Comparison of ENCODE assay signal across 11 mouse cellular contexts in genomic region chr17:71203998-71204808, GRCm38 (mm10). TPM values are rescaled to one million over a fixed set of nuclear protein-coding genes. Genes with fewer than 3 reads are reported as not detected.
DNase-seq lines count a peak whose midpoint lies in the region; ATAC-seq and TF ChIP-seq lines count a peak whose summit lies in the region.
"Had no signal": no experiment of that assay in that cellular context is flagged by ENCODE, and none has a peak within 500 bp of the region (broad histone marks: within the 10 kb centered on the region; RNA-seq: fewer than 3 reads in every experiment).

No protein-coding gene starts in this region.

- no peak overlapping the region; the same call in 1 of the 2 replicates for H3K9ac ChIP-seq in heart, embryonic 13.5 days
- peak overlapping the region; percentile 72 for H3K9ac ChIP-seq in liver, postnatal 0 days (replicated peaks)
- no peak overlapping the region for H3K9ac ChIP-seq in hindbrain, embryonic 16.5 days (ENCODE audit: low read depth, low read length)
- H3K9ac ChIP-seq: neural tube, embryonic 15.5 days had no signal

- H3K27me3 ChIP-seq in heart, embryonic 13.5 days (replicated peaks), result no peaks in the 10 kb centered on the region
- H3K27me3 ChIP-seq in liver, postnatal 0 days (ENCODE audit: insufficient read depth, low read length), result no peaks in the 10 kb centered on the region
- H3K27me3 ChIP-seq in hindbrain, embryonic 16.5 days (replicated peaks; ENCODE audit: control insufficient read depth, insufficient read depth, low read length), result no peaks in the 10 kb centered on the region
- H3K27me3 ChIP-seq: neural tube, embryonic 15.5 days had no signal

- TF ChIP-seq CTCF in liver, postnatal 0 days (IDR thresholded peaks at IDR 0.05; ENCODE audit: low read depth), result no peak

- peaks cover 43% of the 10 kb centered on the region for H3K4me1 ChIP-seq in heart, embryonic 13.5 days
- H3K4me1 ChIP-seq in liver, postnatal 0 days (ENCODE audit: insufficient read depth), result peaks cover 22% of the 10 kb centered on the region
- H3K4me1 ChIP-seq in hindbrain, embryonic 16.5 days (ENCODE audit: control insufficient read depth, insufficient read depth, low read depth, low read length), result peaks cover 2% of the 10 kb centered on the region; the same call in 1 of the 2 replicates

- 76% methylated on average over 9 of the region's 9 CpGs for WGBS in heart, embryonic 13.5 days
- 49% methylated on average over 9 of the region's 9 CpGs for WGBS in liver, postnatal 0 days (ENCODE audit: insufficient replicate concordance)
- 95% methylated on average over 9 of the region's 9 CpGs for WGBS in hindbrain, embryonic 16.5 days

- TF ChIP-seq EP300 in liver, postnatal 0 days (IDR thresholded peaks at IDR 0.05; ENCODE audit: low read depth), result peak; percentile 97

- H3K36me3 ChIP-seq in heart, embryonic 13.5 days, result peaks cover 10% of the 10 kb centered on the region; the same call in 1 of the 2 replicates
- H3K36me3 ChIP-seq in liver, postnatal 0 days (replicated peaks; ENCODE audit: insufficient read depth, low read length), result peaks cover 6% of the 10 kb centered on the region; the same call in 1 of the 2 replicates
- no peaks in the 10 kb centered on the region for H3K36me3 ChIP-seq in hindbrain, embryonic 16.5 days (ENCODE audit: control insufficient read depth, insufficient read depth, low read length)
- H3K36me3 ChIP-seq: neural tube, embryonic 15.5 days had no signal

- ATAC-seq in heart, embryonic 13.5 days (ENCODE audit: extremely low read depth, insufficient number of reproducible peaks, low FRiP score, low TSS enrichment), result no peak
- peak; percentile 71 for ATAC-seq in CD4-positive, CD25-positive, alpha-beta regulatory T cell, adult 4 months
- peak; percentile 90 for ATAC-seq in liver, postnatal 0 days
- no peak for ATAC-seq in hindbrain, embryonic 16.5 days

- peaks cover 6% of the 10 kb centered on the region; the same call in 1 of the 2 replicates for H3K9me3 ChIP-seq in heart, embryonic 13.5 days
- no peaks in the 10 kb centered on the region for H3K9me3 ChIP-seq in liver, postnatal 0 days (ENCODE audit: low read length)
- H3K9me3 ChIP-seq in hindbrain, embryonic 16.5 days (ENCODE audit: control insufficient read depth, low read length), result no peaks in the 10 kb centered on the region
- H3K9me3 ChIP-seq: limb, embryonic 10.5 days; neural tube, embryonic 15.5 days had no signal

- H3K4me2 ChIP-seq in heart, embryonic 13.5 days, result peak overlapping the region; percentile 40; the same call in 1 of the 2 replicates
- peak overlapping the region; percentile 62 for H3K4me2 ChIP-seq in liver, postnatal 0 days (ENCODE audit: low read depth, low read length)
- no peak overlapping the region for H3K4me2 ChIP-seq in hindbrain, embryonic 16.5 days (ENCODE audit: low read length)
- H3K4me2 ChIP-seq: neural tube, embryonic 15.5 days had no signal

- no peak overlapping the region for H3K27ac ChIP-seq in heart, embryonic 13.5 days (replicated peaks)
- H3K27ac ChIP-seq in liver, postnatal 0 days (ENCODE audit: low read depth), result peak overlapping the region; percentile 96
- H3K27ac ChIP-seq in hindbrain, embryonic 16.5 days (ENCODE audit: low read depth, low read length), result no peak overlapping the region
- H3K27ac ChIP-seq: limb, embryonic 10.5 days; neural tube, embryonic 15.5 days had no signal

- no peak for DNase-seq in heart, postnatal 25 days (ENCODE audit: low spot score)
- DNase-seq in induced T-regulatory cell, adult 2 months (ENCODE audit: low read depth), result peak; percentile 71
- DNase-seq in liver, postnatal 0 days, result peak; percentile 73
- DNase-seq in urinary bladder, postnatal 4 days (ENCODE audit: low spot score in 2 of 2), result no peak
- no peak for DNase-seq in left cerebral cortex, adult 9 months (ENCODE audit: low spot score in 2 of 2)
- DNase-seq: cerebellum, postnatal 14 days had no signal

- H3K4me3 ChIP-seq in heart, embryonic 13.5 days, result peak overlapping the region; percentile 20
- peak overlapping the region; percentile 58 for H3K4me3 ChIP-seq in liver, postnatal 0 days (ENCODE audit: low read depth, low read length)
- no peak overlapping the region for H3K4me3 ChIP-seq in hindbrain, embryonic 16.5 days (ENCODE audit: low read length)
- H3K4me3 ChIP-seq: limb, embryonic 10.5 days; neural tube, embryonic 15.5 days had no signal

- intact Hi-C loops in heart, postnatal 25 days (cut with DNase I), result no loop called here

RNA-seq across cellular contexts. Expression of gene Lpin2, which starts 21.8 kb away (rescaled TPM):
- polyA plus RNA-seq in heart, embryonic 13.5 days (2015; fragmentation: Nextera tagmentation; extraction: Ambion mirVana), result 17.1 TPM in 2 replicates
- 1 to 10 TPM; 8.2 to 9.5 TPM for total RNA-seq in heart, postnatal 25 days (2021)
- 10 to 100 TPM; 22.6 to 35.9 TPM for polyA plus RNA-seq in CD4-positive, CD25-positive, alpha-beta regulatory T cell, adult 4 months (2017; shearing (Covaris generic))
- polyA plus RNA-seq in liver, postnatal 0 days (2015; fragmentation: Nextera tagmentation; extraction: Ambion mirVana), result 34.0 and 44.5 TPM in 2 replicates
- 42.5 and 47.6 TPM in 2 replicates for polyA plus RNA-seq in hindbrain, embryonic 16.5 days (2015; fragmentation: Nextera tagmentation; extraction: Ambion mirVana)

Comparison
In these comparisons a context has a peak if more than half of its experiments do, and no peak if none do; other contexts are left out.
1. ATAC-seq: peak in CD4-positive, CD25-positive, alpha-beta regulatory T cell, adult 4 months (single experiment) and liver, postnatal 0 days (single experiment); none in heart, embryonic 13.5 days (single experiment) and hindbrain, embryonic 16.5 days (single experiment).
2. DNase-seq: peak in induced T-regulatory cell, adult 2 months (single experiment) and liver, postnatal 0 days (single experiment); none in heart, postnatal 25 days (single experiment), urinary bladder, postnatal 4 days (0 of 2) and left cerebral cortex, adult 9 months (0 of 2).